Mouse (Mus musculus) heart, adult 11 months (tissue): ENCODE data around the gene Gnai1.
"Not testable (repeated sequence)": the region's sequence is repeated elsewhere in the genome, so short reads cannot be mapped to it uniquely, and the experiment has no call there.

Source experiments
- DNase-seq: peaks from one replicate; pipeline ENCODE4 v3.0.0; 2022

Gnai1 gene

DNA sequence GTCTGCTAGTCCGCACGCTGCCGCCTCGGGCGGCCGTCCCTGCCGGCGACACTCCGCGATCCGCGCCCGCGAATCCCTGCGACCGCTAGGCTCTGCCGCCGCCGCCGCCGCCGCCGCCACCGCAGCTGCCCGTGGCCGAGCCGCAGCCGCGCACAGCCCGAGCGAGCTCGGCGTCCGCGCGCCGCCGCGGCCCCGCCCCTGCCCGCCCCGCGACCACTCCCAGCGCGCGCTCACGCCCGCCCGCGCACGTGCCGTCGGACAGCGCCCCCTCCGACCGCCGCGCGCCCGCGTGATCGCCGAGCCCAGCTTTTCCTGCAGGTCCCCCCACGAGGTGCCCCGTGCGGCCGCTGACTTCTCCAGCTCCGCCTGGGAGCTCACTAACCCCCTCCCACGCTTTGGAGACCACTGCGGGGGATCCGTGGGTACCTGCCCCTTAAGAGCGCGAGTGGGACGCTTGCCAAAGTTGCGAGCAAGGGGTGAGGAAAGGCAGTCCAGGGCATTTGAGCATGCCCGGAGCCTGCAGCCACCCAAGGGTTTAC is at the start of gene Gnai1:
TSS of gene Gnai1 (minus strand) at position 75 of the 539 bp plus-strand sequence.
- peak; percentile 97 for DNase-seq

DNA sequence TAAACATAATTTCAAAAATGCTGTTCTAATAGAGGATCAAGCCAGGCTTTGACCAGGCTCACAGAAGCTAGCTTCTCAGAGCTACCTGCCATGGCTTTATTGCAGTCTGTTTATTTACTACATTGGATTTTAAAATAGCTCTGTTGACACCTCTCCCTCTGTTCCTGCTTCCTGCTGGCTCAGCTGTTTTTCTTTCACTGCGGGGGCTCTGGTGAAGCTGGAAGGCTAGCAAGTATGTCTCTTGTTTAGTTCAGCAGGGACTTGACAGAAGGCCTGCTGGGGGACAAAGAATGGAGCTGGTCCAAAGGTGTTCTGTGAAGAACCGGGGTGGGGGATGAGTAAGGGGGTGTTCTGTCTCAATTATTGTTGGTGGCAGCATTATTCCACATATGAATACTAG is 7.7 kb upstream of the Gnai1 start:
- no peak for DNase-seq

DNA sequence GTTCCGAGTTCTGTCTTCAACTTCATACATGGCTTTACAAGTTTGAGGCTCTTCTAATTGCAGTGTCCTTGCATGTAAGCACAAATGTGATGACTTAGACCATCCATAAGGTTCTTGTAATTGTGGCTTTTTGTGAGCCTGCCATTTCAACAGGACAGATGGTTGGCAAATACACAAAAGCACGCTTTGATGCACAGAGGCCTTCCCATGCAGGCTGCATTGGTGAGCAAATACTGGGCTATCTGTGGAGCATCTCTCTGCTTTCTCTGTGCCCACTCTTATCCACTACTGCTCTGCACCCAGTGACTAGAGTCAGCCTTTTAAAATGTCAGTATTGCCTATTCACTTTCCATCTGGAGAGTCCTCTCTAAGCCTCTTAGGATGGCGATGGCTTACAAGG is 5.3 kb upstream of the Gnai1 start:
- no peak for DNase-seq

DNA sequence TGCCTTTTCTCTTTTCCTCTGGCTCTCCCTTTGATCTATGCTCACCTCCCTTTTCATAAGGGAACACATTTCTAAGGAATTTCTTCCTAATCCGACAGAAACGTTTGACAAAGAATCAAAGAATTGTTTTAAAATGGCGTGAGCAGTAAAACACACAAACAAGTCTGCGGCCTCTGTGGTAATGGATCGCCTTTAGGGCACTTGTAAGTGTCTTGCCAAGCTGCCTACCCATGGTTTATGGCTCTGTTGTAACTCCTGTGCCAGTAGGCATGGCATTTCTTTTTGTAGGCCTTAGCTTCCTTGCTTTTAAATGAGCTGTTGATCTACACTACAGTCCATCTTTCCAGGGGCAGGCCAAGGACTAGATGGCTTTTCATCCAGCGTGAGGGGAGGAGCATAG is 801 bp upstream of the Gnai1 start:
- no peak for DNase-seq

DNA sequence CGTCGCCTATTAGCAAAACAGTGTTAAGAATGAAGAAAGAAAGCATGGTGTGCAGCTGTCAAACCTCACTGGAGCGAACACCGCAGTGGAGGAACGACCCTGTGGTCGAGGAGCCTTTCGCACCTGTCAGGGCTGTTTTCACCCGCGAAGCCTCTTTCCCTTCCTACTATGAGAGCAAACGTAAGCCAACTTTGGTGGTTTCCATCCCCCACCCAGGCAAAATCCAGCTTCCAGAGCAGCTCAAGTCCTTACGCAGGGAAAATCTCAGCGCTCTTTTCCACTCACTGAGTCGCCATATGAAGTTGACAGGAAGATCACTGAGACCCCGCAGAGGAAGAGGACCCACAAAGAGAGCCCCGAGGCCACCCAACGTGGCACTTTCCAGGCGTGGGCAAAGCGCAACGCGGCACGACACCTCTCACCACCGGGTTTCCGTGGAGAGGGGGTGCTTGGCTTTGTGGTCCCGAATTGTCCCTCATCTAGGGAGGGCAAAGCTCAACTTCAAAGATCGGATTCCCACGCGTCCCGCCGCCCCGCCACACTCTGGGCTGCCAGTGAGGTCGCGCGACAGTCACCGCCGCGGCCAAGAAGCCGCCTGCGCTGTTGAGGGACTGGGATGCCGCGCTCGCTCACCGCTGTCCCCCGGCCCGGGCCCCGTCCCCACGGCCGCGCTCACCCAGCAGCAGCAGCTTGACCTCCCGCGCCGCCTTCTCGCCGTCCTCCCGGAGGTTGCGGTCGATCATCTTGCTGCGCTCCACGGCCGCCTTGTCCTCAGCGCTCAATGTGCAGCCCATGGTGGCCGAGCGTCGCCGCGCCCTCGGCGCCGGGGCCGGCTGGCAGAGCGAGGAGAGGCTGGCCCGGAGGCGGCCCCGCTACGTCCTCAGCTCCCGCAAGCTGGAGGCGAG is 527 bp downstream of the Gnai1 start:
- DNase-seq = peak; percentile 94

DNA sequence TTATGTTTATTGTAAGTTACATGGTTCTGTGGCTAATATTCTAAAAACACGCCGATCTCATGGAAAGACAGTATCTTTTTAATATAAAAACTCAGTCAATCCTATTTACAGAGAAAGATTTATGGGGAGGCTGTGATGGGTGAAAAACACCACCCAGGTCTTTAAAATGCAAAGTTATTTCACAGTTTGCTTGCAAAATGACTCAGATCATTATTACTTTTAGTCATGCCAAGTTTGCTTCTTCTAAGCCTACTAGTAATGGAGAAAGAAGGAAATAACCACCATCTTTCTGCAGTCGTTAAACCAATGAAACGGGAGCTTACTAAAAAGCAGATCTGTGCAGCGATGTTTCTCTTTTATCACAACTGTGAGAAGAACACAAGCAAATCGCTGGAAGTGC is 1.4 kb downstream of the Gnai1 start:
- no peak for DNase-seq

DNA sequence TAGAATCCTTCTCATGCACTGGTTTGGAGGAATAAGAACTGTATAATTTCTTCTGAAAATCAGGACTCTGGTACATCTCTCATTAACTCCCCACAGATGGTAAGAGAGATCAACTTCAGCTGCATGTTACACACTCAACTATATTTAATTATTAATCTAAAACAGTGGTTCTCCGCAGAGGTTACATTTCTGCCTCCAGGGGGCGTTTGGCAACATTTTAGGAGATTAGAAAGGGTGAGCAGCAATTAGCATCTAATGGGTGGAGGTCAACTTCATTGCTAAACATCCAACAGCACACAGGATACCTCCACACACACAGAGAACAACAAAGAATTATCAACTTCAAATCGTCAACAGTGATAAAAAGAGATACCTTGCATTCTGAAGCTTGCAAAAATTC is 2.0 kb downstream of the Gnai1 start:
- DNase-seq = no peak

DNA sequence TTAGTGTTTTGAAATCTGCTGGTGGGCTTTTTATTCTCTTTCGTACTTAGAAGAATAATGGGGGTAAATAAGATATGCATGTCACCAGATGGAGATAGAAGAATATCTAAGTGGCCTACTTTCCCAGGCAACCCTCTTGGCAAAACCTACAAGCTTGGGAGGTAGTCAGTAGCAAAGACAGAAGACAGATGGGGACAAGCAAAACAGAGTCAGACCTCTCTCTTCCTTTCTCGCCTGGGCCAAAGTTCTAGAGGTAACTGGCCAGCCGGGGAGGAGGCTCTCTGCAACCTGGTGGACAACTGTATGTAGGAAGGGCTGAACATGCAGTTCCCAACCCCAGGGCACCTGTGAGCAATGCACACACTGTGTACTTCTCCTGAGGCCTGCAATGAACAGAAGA is 12.9 kb downstream of the Gnai1 start:
- DNase-seq = no peak

DNA sequence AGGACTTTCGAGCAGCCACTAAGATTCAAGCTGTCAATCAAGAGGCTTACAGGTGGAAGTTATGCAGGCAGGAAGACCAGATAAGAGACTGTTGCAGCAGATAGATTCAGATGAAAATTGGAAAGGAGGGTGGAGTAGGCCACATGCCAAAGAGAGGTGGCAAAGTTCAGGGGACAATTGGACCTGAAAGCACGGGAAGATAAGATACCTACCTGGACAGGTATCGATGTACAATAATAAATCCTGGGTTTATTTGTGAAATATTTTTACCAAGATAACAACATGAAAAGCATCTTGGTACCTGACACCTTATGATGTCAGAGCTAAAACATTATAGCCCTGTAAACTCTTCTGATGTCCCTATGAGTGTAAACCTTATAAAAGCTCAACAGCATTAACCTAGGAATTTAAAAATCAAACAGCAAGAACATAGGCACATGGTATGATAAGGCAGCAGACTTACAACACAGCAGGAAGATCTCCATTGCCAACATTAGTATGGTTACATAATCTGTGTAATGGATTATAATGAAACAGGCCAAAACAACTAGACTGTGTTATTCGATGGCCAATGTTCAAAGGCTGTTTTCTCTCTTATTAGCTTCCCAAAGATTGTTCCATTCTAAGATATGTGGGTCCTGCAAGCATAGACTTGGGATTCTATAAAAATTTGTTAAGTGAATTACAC is 16.6 kb downstream of the Gnai1 start:
- DNase-seq = peak; percentile 68

DNA sequence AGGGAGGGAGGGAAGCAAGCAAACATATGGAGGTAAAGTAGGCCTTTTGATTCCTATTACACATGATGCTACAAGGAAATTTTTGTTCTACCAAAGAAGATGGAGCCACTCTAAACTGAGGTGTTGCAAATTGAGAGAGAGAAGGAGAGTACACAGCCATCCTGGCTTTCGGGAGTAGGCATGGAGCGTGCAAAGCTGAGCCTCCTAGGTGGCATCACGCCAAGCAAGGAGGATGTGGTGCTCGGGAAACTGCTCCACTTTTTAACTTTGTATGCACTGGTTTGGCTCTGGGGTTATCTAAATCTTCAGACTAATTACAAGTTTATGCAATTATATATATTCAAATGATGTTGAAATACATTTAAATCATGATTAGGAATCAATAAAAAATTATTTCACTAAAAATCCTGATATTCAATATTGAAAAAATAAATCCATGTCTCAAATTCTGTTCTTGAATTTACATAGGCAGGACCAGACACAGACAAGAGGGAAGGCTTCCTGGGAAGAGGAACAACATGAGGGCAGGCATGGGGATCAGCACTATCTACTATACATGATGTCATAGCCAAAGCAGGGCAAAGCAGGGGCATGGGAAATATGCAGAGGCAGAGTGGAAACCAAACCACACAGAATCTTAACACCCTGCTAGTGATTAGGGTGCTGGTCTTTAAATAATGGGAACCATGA is 17.2 kb downstream of the Gnai1 start:
- DNase-seq = peak; percentile 44

DNA sequence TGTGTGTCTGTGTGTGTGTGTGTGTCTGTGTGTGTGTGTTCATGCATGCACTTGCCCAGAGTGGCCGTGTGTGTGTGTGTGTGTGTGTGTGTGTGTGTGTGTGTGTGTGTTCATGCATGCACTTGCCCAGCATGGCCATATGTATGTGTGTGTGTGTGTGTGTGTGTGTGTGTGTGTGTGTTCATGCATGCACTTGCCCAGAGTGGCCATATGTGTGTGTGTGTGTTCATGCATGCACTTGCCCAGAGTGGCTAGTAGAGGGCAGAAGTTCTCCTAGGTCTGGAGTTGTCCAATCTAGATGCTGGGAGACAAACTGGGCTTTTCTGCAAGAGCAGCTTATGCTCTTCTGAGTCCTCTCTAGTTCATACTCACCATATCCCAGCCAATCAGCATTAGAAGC is 18.3 kb downstream of the Gnai1 start:
- DNase-seq = not testable (repeated sequence)

DNA sequence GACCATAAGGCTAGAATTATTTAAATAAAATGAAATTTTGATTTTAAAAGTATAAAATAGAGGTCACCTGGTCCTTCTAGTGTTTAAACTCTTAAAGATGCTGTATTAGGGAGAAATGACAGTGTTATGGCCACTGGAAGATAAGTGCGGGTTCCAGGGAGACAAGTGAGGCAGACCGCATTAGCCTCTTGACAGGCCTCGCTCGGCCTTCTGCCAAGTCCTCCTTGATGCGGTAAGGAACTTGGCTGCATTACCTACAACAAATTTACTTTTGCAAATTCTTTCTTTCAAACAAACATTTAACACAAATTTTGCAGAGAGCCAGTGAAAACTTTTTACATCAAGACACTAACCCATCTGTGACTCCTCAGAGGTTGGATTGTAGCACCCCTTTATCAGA is 27.9 kb downstream of the Gnai1 start:
- peak; percentile 42 for DNase-seq

DNA sequence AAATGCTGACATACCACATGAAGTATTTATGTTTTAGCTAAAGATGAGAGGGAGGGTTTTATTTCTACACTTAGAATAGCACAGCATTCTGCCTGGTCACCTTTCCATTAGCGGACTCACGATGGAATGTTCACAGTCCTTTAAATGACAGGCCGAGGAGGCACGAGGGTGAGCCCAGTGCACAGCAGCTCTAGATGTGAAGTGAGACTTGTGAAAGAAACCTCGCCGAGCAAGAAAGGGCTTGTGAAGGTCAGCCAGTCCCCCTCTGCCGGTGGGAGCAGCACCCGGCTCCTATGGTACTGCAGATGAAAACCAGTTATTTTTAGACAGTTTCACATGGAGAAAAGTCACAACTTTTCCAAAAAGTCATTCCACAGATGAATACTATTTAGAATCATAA is 29.4 kb downstream of the Gnai1 start:
- peak; percentile 85 for DNase-seq

DNA sequence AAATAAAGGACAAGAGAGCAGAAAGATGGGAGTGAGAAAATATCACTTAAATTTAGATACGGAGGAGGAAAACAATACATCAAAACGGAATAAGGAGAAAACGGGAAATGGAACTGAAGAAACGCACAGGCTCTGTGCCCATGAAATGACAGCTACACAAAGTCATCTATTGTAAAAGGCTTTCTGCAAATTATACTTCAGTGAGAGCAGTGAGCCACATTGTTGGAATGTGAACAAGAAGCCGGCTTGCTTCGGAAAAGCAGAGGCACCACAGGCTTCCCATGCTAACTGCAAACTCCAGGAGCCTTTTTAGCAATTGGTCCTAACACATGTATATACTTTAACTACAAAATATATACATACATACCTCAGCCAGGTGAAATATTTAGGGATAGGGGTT is 34.0 kb downstream of the Gnai1 start:
- DNase-seq = no peak

DNA sequence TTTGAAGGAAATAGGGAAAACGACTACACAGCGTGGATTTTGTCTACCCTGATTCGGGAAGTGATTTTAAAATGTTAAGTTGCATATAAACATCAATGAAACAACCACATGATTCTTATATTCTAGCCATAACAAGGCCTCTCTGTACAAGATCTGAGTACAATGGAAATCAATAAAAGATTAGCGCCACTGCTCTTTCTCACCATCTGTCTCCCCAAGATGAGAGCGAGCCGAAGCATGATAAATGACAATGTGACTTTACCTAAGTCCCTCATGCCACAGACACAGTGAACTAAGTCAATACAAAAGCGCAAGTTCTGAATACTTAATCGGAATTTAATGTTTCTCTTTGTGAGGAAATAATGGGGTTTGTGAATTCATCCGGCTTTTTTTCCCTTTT is 36.6 kb downstream of the Gnai1 start:
- DNase-seq = no peak

DNA sequence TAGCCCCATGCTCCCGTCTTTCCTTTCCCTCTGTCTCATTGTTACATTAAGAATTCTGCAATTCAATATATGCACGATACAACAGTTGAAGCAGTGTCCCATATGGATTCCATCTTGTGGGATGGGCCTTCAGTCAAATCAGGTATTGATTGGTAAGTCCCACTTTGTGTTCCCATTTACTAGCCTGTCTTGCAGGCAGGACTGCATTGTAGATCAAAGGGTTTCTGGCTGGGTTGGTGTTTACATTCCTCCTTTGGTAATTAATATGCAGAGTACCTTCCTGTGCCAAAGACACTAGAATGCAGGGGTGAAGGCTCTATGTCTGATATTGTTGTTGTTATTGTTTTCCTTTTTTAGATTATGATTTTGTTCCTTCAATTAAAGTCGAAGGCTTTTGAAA is 38.5 kb downstream of the Gnai1 start:
- DNase-seq = no peak

DNA sequence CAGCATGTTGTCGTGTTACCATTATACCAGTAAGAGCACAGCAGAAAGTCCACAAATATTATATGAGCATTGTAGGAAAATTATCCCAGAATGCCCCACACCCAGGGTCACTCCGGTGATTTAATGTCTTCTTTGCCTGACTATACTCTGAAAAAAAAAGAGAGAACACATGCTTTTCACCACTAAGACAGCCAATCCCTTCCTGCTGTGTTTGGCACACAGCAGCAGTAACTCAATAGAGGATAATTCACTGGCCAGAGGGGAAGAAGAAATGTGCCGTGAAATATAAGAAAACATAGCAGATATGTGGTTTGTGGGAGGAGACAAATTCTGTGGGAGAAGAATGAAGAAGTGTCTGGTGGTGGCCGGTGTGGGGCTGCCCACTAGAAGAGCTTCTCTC is 41.3 kb downstream of the Gnai1 start:
- DNase-seq = no peak

DNA sequence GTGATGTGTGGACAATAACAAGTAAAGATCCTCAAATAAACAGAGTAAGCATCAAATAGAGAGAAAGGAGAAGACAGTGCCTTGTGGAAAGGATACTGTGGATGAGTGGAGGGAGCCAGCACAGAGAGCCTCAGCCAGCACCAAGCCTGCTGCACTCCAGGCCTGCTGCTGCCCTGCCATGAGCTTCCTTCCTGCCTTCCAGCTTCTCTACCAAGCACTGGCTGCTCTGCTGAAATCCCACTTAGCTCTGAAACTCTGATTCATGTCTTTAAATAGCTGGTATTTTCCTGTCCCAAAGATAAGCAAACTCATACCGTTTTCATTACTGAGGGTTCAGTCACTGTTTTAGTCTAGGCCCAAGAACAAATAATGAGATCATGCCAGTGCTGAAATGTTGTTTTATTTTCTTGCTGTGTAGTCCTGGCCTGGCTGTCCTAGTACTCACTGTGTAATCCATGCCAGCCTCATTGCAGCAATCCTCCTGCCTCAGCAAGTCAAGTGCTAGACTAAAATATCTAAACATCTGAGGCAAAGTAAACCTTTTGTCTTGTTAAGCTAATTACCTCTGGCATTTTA is 52.8 kb downstream of the Gnai1 start:
- no peak for DNase-seq

DNA sequence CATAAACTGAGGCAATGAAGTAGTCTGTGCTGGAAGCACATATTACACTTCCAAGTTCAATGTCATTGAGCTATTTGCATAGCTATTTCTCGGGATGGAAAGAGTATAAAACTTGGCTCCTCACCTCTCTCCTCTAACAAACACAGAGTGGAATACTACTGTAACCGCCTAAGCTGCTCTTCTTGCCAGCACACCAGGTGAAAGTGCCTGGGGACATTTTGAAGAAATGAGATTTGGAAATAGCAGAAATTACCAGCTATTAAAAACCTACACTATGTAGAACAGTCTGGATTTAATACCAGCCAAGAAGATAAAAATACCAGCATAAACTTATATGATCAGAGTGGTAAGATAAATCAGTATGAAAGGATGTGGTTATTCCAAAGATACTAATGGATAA is 63.6 kb downstream of the Gnai1 start:
- DNase-seq = no peak

DNA sequence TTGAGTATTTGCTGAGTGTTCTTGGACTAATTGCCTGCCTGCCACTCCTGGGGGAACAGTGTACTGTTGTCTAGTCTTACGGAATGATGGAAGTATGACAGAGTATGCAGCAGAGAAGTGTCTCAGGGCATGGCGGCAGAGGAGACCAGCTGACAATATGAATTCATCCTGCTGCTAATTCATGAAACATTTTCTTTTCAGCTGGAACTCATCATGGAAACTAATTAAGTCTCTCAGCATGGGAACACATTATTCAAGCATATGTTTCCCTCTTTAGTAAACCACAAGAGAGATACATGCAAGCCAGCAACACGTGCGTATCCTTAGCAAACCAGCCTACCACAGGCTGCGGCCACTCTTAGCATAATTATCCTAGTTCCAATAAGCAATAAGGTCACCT is 67.4 kb downstream of the Gnai1 start:
- no peak for DNase-seq

DNA sequence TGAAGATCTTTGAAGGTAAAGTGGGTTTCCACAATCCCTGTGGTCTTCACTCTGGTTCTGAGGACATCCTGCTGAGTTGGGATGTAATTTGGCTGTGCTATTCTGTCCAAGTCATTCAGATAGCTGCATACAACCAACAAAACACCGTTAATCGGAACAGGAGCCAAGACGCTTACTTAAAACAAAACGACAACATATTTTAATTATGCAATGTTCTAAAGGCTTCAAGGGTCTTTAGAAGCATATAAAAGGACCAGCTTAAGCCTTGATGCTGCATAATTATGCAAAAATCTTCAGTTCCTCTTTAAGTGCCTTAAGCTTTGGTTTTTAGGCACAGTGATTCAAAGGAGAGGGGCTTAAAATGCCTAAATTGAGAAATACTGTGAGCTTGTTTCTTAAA is 70.6 kb downstream of the Gnai1 start:
- DNase-seq = no peak

DNA sequence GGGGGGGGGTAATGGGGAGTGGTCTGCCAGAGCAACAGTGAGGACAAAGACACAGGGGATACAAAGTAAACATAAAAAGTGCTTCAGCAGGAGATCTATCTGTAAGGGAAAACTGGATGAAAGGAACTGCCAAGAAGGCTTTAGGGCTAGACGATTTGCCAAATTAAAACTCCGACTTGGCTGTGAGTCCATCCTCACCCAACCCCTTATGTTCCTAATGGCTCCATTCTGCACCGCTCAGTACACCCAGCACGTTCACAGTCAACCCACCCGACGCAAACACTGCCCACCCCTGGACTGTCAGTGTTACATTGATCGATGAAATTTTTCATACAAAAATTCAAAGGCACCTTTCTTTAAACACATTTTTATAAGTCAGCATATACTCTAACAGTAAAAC is 71.5 kb downstream of the Gnai1 start:
- DNase-seq = no peak

DNA sequence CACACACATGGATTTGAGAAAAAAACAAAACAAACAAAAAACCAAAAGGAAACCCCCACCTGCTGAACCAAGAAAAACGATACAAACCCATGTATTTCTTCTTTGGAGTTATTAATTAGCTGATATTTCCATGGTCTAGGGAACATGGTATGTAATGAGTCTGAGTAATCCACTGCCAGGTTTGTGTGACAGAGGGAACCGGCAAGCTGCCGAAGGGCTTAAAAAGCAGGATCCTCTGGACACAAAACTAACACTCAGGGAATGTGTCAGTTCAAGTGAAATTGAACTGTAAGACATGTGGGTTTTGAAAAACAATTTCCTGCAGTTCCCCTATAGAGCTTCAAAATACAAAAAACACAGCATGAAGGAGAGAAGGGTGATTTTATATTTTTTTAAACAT is 72.1 kb downstream of the Gnai1 start:
- no peak for DNase-seq
